Mouse (Mus musculus) gastrocnemius, adult 18-20 months (tissue): Measurements from ENCODE around the gene Nkx6-2. TPM values are rescaled to one million over a fixed set of nuclear protein-coding genes. Genes with fewer than 3 reads are reported as not detected.

Experiments used
- DNase-seq: peaks from one replicate; pipeline ENCODE4 v3.0.0; 2021; ENCODE audit warnings: low spot score
- total RNA-seq, 2 experiments: library from RNA; stranded (reverse); gene quantifications; 2 replicates each; pipeline ENCODE4 v1.2.3; 2021

The Nkx6-2 gene
- total RNA-seq, 2 experiments from 2014 or later: not detected

DNA sequence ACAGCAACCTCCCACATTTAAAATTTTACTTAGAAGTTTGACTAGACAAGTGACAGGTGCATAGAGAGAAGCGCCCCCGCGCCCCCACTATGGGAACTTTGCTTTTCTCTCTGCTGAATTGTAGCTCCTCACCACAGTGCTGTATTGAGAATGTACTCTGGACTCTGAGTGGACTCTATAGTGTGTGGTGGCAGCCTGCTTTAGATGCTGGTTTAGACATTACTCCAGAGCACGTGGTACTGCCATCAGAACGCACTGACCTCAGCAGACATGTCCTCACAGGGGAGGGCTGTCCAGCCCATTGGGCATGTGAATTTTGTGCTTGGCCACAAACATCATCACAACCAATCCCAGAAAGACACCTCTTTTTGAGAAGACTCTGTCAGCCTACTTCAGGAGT is 11.8 kb downstream of the Nkx6-2 start:
- no peak for DNase-seq

DNA sequence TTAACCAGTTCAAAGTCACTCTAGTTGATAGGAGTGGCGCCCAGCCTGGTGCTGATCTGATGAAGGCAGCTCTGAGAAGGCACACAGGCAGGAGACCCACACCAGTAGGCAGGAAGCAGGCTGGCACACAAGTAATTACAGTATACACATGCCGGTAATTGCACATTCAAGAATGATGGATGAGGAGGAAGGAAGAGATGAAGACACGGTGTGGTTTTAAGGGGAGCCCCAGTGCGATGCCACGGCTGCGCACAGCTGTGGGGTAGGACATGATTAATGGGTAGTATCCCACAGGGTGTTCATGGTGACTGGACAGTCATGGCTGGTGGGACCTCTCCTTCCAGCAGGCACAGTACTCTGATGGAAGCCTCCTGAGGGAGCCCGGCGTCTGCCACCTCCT is 16.1 kb downstream of the Nkx6-2 start:
- no peak for DNase-seq

DNA sequence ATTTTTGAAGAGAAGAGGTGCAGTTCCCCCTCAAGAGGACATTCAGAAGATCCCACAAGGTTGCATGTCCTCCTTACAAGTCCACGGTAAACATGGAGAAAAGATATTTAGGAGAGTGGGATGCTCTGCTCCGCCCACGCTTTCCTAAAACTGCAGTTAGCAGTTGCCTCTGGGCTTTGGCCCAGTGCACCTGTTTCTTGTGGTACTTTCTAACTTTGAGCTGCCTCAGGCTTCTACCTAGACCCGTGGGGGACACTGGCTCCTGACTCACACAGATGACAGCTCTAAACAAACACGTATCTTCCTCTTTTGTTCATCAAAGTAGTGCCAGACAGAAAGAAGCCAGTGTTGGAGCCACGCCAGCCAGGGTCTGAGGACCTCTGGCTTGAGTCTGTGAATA is 16.6 kb downstream of the Nkx6-2 start:
- DNase-seq: no peak

DNA sequence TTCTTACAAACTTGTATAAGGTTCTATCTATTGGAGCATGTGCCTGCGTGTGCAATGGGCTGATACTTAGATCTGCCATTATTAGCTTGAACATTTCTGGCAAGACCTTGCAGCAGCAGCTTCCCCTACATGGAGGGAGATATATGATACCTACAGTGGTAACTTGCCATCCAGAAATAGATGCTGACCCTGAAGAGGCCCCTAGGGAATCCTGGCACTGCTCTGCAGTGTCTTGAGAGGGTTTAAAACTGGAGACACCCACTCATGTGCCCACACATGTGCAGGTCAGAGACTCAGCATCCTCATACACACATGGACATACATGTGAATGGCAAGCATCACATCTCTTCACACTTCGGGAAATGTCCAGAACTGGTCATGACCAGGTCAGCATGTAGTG is 18.4 kb downstream of the Nkx6-2 start:
- peak; percentile 67 for DNase-seq

DNA sequence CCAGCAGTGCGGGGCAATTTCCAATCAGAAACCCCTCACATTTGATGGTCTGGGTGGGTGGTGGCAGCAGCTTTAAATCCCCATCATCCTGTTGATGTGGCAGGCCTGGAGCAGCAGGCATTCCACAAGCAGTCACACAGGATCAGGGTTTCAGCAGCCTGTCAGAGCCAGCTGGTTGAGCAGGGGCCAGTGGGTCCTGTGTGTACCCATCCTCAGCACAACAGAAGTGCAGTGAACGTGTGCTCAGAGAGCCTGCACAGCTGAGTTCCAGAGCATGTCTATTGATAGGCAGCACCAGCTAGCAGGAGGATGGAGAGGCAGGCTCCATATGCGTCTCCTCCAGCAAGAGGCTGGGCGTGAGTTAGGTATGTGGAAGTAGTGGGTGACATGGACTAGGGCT is 19.2 kb downstream of the Nkx6-2 start:
- no peak for DNase-seq

DNA sequence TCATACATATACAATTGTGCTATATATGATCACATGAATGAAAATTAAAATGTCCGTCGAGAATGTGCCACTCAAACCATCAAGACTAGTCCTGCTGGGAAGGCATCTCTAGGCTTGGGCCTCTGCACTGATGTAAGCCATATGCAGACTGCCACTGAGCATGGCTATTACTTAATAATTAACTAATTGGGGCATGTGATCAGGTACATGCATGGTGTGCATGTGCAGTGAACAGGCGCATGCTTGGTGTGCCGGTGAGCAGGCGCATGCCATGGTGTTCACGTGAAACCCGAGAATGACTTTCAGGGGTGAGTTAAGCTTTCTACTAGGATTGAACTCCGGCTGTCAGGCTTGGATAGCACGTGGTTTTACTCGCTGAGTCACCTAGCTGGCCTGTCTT is 22.9 kb downstream of the Nkx6-2 start:
- DNase-seq: no peak

DNA sequence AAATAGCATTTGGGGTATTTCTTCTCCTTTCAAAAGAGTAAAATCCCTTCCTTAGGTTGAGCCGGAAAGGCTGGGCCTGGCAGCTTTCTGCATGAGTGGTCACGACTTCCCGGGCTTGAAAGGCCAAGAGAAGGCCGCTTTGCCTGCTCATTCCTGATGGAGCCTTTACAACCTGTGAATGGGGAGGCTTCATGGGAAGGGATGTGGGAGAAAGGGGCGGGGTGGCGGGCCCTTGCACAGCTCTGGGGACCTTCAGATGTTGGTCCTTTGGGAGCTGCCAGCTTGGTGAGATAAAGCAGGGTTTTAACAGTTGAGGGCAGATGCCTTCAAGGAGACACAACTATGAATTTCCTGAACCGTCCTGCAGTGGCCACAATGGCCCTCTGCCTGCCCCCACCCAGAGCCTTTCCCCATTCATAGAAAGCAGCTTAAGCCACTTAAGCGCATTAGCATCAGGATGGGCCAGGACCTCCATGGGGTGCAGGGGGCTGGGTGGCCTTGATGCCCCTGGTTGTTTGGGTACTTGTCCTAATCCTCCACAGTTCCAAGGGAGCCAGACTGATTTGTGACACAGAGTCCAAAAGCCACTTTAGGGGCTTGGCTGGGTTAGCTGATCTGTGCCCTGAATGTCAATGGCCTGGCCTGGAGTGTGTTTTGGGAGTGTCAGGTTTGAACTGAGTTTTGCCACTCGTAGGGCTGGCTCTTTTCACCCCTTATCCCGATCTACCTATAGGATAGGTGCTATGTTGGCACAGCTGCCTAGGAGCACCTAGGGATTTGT is 25.7 kb downstream of the Nkx6-2 start:
- no peak for DNase-seq

DNA sequence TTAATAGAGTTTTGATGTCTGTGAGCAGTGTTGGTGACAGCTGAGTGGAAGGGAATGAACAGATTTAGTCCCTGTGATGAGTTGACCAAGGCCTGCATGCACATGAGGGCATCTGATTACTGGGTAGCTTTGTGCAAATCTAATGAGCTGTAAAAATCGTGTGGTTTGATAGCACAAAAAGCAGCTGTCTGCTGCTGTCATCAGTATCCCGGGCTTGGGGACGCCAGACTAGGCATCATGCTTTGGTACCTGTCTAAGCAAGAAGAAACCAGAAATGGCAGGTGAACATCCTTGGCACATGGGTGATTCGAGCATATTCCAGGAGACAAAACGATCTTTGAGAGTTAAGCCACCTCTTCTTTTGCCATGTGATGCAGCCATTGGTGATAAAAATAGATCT is 26.3 kb downstream of the Nkx6-2 start:
- no peak for DNase-seq

GRCm38 (mm10) chr7:139551519-139551918 is 31.1 kb downstream of the Nkx6-2 start:
- no peak for DNase-seq

DNA sequence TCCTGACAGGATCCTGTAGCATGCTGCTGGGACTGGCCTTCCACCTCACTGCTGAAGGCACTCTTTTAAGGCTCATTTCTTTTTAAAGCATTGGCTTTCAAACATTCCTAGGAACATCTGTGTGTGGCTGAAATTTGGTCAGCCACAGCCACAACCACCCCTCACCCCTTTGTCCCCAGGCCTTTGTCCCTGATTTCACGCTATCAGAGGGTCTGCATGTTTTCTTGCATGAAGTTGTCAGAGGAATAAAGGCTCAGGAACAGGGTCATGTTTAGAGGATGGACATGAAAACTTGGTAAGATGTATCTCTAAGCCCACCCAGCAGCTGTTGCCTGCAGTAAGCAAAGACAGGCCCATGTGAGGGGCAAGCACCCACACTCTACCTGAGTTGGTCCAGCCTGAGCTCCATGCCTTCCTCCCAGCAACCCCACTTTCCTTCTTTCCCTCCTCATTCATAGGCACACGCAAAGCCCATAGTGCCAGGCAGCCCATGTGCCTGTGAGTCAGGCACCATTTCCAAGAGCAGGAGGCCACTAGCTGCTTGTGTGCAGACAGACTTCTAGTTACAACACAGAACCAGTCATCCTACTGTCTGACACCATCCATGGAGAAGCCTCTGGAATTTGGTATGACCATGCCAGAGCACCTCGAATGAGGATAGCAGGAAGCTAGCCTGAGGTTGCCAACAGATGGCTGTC is 32.4 kb downstream of the Nkx6-2 start:
- DNase-seq: no peak

DNA sequence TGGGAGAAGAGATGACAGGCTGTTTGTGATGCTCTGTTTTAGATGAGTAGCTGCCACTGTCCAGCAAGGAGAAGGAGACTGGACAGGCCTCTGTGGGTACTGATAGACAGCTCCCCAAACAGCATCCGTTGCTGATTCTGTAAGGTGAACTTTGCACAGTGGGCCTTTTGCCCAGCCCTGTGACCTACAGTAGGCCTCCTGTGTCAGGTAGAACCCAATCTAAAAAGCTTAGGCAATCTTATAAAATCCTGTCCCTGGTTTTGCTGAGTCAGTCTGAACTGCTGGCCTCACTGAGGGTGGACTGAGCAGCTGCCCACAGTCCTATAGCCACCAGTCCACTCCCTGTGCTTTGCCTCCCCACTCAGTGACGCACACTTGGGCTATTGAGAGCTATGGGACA is 35.3 kb downstream of the Nkx6-2 start:
- DNase-seq: no peak

GRCm38 (mm10) chr7:139544706-139545625 is 37.6 kb downstream of the Nkx6-2 start:
- no peak for DNase-seq

DNA sequence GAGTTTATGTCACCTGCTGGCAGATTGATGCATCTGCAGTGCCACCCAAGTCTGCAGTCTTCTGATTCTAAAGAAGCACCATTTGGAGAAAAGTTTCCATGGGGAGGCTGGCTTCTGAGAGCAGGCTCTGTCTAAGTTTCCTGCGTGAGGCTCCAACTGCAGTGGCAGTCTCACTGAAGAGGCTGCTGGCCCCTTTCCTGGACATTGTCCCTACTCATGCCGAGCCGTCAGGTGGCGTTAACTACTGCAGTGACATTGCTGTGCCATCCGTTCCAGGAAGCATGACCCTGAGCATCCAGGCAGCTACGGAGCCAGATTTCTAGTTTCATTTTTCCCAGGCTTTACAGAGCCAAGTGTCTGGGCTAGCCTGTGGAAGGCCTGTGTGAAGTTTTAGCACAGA is 41.2 kb downstream of the Nkx6-2 start:
- DNase-seq: no peak

DNA sequence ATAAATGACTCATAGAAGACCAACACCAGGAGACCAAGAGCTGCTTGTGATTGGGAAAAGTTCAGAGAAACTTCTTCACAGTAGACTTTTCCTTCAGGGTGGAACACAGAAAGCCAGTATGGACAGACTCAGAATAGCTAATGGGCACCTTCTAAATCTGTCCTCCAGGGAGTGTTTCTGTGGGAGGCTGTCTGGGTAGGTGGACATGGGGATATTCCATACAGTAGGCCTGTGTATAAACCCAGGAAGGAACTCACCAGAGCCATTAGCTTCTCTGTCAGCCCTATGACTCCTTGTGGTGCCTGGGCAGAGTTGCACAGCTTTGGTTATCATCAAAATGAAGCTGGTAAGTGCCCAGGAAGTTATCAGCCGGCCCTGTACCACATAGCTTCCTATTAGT is 42.0 kb downstream of the Nkx6-2 start:
- DNase-seq: no peak

- DNase-seq: peak; percentile 61
Observed at GRCm38 (mm10) chr7:139538541-139538940, 44.1 kb downstream of the Nkx6-2 start.

- no peak for DNase-seq
Observed at GRCm38 (mm10) chr7:139537831-139538230, 44.8 kb downstream of the Nkx6-2 start.

- no peak for DNase-seq
Observed at GRCm38 (mm10) chr7:139536831-139537230, 45.8 kb downstream of the Nkx6-2 start.

DNA sequence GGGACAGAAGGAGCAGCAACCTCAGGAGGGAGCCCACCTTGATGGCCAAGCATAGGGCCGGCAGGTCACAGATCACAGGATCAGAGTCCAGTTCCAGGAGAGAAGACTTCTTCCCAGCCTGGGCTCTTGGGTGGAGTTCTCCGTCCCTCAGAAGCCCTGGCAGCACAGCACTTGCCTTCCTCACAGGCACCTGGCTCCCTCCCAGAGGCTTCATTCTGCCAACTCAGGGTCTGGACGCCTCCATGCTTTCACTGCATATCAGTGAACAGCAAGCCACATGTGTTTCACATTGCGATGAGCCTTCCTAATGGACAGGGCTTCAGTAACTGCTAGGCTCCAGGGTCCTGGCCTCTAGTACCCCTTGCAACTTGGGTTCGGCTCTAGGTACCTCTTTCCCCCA is 46.3 kb downstream of the Nkx6-2 start:
- DNase-seq: peak; percentile 52

GRCm38 (mm10) chr7:139531428-139531801 is 51.2 kb downstream of the Nkx6-2 start:
- DNase-seq: no peak

DNA sequence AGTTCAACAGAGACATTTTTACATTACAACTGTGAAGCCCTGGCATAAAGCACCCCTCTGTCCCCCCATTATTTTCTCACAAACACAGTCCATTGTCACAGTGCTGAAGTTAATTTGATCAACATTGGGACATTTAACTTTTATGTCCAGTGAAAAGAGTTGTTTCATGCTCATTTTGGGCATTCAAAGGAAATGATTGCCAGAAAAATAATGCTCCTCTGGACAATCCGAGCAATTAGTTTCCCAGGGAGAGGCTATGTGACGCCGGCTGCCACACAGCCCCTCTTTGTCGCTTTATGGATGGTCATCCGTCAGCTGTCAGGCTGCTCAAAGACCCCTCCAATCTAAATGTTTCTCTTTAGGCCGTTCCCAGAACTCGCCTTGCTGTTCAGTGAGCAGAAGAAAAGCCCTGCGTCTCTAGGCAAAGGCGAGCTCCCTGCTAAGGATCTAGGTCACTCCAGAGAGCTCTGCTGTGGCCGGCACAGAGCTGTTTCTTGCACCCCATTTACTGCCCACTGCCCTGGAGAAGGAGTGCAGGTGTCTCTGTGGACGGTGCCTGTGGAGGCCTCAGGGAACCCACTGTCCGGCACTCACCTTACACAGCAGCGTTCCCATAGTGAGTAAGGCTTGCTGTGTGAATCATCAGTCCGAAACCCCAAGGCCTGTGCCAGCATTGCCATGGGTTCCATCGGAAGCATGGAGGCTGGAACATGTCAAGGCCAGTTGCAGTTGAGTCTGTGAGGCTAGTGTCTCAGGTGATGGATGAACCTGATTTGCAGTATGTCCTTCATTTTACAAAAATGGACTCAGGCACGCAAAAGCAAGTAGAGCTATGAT is 51.8 kb downstream of the Nkx6-2 start:
- no peak for DNase-seq
